Mouse (Mus musculus) left cerebral cortex, adult 9 months (tissue): Measurements from ENCODE around the gene Apbb2.

Experiments used
- DNase-seq, 2 experiments: peaks; one replicate each; pipeline ENCODE4 v3.0.0; 2022; ENCODE audit warnings: low spot score in 2 of 2

Apbb2 gene

DNA sequence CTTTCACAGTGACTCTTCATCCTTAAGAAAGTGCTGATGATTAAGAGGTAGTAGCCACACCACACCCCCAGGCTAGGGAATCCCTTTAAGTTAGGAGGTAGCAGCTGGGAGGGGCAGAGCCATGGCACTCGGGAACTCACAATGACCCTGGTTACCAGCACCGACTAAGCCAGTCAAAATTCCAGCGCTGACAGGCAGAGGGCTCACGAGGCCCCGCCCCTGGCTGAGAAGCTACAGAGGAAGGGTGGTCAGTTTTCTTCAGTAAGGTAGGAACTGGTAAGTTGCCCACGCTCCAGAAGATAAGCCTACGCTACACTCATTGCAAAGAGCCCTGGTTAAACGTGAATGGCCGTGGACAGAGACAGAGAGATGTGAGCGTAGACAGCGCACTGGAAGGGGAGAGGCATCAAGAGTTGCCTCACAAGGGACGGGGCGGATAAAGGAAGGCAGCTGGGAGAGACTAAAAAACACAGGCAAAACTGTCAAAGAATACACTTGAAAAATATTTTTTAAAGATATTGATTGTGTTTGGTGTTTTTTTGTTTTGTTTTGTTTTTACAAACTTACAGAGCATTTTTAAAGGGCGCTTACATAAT lies 100.1 kb downstream of the Apbb2 start:
- DNase-seq: no peak

DNA sequence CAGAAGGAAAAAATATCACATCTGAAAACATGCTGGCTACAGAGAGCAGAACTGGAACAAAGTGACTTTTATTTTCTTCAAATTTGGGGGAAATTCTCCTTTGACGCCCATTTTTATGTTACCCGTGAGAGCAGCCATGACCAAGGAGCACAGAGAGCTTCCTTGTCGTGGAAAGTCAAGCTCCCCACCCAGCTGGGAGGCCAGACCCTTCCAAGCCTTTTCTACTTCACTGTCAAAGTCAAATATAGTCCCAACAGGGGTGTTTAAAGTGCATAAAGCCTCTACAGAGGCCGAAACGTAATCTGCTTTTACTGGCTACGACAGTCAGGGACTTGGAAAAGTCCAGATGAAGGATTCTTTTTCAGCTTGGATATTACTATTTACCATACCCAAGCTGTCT lies 101.1 kb downstream of the Apbb2 start:
- no peak for DNase-seq

DNA sequence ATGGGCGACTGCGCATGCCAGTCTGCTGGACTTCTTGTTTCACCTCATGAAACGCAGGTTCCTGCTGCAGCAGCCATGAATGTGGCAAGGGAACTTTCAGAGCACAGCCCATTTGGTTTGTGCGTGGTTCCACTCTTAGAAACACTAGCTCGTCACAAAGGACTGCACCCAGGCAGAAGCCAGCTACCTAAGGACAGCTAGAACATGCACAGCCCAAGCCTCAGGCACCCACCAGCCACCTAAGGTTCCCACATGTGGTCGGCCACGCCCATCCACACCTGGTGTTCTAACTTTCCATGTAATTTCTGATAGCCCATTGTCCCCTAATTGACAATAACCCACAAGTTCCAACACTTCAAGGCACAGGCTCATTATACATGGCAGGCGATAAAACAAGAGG lies 102.3 kb downstream of the Apbb2 start:
- no peak for DNase-seq

DNA sequence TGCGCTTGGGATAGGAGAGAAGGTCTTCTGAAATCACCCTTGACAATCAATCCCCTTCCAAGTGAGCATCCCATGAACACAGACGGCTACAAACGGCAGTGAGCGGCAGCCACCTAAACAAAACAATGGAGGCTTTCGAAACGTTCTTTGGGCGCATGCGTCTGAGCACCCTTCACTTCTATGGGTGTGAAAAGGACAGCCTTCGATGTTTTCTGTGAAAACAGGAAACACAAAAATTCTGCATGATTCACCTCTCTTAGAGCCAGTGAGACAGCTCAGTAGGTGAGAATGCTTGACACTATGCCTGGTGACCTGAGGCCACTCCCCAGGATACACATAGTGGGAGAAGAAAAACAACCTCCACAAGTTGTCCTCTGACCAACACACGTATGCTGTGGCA lies 103.3 kb downstream of the Apbb2 start:
- DNase-seq: no peak

DNA sequence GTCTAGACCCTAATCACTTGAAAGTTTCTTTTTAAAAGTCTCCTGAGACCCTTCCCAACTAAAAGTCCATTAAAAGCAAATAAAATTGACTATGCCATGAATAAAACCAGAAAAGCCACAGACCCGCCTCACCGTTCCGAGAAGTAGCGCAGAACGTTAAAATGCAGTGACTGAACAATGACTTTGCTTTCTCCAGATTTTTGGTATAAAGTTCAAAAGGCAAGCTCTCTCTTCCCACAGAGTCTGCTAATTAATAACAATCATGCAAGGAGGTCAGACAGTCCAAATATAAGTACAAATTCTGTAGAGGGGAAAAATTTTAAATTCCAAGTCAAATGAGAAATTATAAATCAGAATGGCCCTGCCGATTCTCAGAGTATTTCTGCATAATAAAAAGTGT lies 103.9 kb downstream of the Apbb2 start:
- no peak for DNase-seq

GRCm38 (mm10) chr5:66513412-66513811 lies 105.2 kb downstream of the Apbb2 start:
- DNase-seq: no peak

- no peak for DNase-seq
These were observed 106.1 kb downstream of the Apbb2 start for GRCm38 (mm10) chr5:66512519-66512918.

- no peak for DNase-seq
These were observed 107.9 kb downstream of the Apbb2 start for GRCm38 (mm10) chr5:66510716-66511115.

- DNase-seq: no peak
These were observed 109.4 kb downstream of the Apbb2 start for GRCm38 (mm10) chr5:66509151-66509550.

- DNase-seq: no peak
These were observed 113.0 kb downstream of the Apbb2 start for GRCm38 (mm10) chr5:66505578-66505977.

DNA sequence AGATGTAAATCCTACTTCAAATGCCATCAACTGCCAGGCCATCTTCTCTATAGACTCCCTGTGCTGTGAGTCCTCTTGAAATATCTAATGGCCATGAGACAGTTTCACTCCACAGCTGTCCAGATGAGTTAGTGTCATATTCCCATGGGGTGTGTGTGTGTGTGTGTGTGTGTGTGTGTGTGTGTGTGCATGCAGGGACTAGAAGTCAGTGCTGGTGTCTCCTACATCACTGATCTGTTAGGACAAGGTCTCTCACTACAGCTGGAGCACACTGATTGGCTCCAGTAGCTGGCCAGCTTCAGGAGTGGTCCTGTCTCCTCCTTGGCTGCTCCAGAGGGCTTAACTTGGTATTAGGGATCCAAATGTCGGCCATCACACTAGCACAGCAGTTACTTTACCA lies 113.5 kb downstream of the Apbb2 start:
- no peak for DNase-seq

- DNase-seq: no peak
These were observed 114.2 kb downstream of the Apbb2 start for GRCm38 (mm10) chr5:66504434-66504747.

- no peak for DNase-seq
These were observed 114.8 kb downstream of the Apbb2 start for GRCm38 (mm10) chr5:66503557-66504433.

GRCm38 (mm10) chr5:66503033-66503432 lies 115.6 kb downstream of the Apbb2 start:
- DNase-seq: no peak

GRCm38 (mm10) chr5:66499621-66500020 lies 119.0 kb downstream of the Apbb2 start:
- no peak for DNase-seq

DNA sequence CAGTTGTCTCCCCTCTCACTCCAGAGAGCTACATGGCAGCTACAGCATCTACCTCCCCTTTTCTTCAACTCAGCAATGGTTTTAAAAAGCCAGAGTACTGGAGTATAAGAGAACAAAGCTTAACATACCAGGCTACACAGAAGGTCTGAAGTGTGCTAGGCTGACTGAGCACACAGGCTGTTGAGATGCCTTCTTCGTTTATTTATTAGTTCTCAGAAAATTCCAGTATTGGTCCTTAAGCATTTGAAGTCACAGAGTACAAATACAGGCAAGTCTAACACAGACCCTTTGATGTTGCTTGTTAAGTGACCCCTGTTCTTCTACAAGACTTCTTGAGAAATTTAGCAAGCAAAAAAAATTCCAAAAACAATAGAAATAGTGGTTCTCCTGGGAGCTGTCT lies 120.4 kb downstream of the Apbb2 start:
- DNase-seq: no peak

DNA sequence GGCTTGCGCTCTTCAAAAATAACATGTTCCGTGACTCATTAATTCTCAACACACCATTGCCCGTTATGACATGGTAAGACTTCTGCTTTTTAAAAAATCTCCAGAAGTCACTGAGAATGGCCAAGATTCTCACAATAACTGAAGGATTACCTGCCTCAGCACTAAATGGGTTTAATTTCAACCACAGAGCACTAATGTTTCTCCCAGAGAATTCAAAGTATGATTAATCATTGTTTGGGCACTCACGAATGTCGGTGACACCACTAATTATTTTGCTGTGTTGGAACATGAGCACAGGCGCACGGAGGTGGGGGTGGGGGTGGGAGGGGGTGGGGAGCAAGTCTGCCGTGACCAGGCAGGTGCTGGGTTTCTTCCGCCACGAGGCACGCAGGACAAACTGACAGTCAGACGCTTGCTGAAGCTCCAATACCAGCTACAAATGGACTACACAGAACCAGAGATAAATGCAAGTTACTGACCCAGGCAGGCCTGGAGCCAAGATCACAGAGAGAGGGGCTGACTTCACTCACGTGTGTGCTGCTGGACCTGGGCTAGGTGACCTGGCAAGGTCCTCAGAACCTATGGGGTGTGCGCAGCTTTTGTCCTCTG lies 121.0 kb downstream of the Apbb2 start:
- no peak for DNase-seq

DNA sequence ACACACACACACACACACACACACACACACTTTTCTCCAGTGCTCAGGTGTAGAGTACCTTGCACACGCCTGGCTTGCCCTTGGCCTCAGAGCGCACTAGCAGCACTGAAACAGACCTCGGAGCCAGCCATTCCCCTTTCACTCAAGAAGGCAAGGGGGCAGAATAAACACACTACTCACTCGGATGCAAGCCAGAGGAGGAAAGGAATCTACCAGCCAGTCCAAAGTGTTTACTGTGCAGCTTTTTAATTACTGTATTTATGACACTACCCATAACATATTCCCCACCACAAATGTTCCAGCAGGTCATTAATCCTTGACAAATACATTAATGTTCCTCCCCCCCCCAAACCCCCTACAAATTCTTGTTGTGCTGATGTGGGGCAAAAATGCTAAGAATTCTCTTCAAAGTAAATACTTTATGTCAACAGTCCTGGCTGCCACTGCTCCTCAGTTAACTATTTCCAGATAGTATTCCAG lies 121.7 kb downstream of the Apbb2 start:
- DNase-seq: no peak

DNA sequence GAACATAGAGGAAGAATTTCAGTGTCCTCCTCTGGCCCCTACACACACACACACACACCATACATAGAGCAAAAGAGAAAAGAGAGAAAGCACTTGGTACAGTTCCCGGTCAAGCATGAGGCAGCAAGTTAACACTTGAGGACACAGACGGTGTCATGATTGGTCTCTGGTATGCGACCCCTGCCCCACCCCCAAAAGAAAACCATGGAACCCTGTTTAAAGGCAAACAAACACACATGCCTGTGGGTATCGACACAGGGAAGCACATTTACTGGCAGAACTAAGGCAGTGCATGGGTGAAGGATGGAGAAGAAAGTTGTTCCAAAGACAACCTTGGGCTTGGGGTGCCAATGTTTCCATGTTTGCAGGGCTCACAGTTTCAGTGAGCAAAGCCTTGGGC lies 123.9 kb downstream of the Apbb2 start:
- DNase-seq: no peak

- DNase-seq: no peak
These were observed 126.0 kb downstream of the Apbb2 start for GRCm38 (mm10) chr5:66492563-66492960.

GRCm38 (mm10) chr5:66491907-66492562 lies 126.5 kb downstream of the Apbb2 start:
- DNase-seq: no peak

GRCm38 (mm10) chr5:66486028-66486427 lies 132.6 kb downstream of the Apbb2 start:
- no peak for DNase-seq

DNA sequence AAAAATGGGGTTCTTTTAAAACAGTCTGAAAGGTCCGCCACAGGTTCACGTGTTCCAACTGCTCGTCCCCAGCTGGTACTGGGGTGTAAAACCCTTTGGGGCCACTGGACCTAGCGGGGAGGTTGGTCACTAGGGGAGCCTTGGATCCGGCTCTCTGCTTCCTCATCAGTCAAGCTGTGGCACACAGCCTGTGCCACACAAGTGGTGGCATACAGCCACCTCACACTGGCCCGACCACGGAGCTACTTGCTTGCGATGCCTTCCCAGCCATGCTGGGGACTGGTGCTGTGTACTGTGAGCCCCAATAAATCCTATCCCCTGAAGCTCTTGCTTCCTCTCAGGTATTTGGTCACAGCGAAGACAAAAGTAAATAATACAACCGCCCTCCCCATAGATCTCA lies 142.3 kb downstream of the Apbb2 start:
- no peak for DNase-seq
